Comparison of ENCODE assay signal across 8 mouse cellular contexts in genomic region chr8:46281536-46281935, GRCm38 (mm10). TPM values are rescaled to one million over a fixed set of nuclear protein-coding genes. Genes with fewer than 3 reads are reported as not detected.
DNase-seq lines count a peak whose midpoint lies in the region; ATAC-seq and TF ChIP-seq lines count a peak whose summit lies in the region.

No protein-coding gene starts in this region.

- peak; percentile 87 for DNase-seq in hindbrain, embryonic 11.5 days (ENCODE audit: low spot score)
- DNase-seq in adrenal gland, adult 8-10 months, result peak; percentile 20
- peak; percentile 48 for DNase-seq in embryo, embryonic 9.5 days (ENCODE audit: extremely low spot score)
- peak; percentile 34 to 78 for DNase-seq in left cerebral cortex, postnatal 10 days (ENCODE audit: extremely low spot score in 1 of 2, low spot score in 2 of 2)
- DNase-seq in thymus, adult 2 months, result peak; percentile 47

- no peak for TF ChIP-seq POLR2A in thymus, adult 2 months (IDR thresholded peaks at IDR 0.05; ENCODE audit: control insufficient read depth, extremely low read depth, insufficient read depth, low read length, poor library complexity)

- H3K9me3 ChIP-seq in hindbrain, embryonic 11.5 days (ENCODE audit: control insufficient read depth, low read length), result no peaks in the 10 kb centered on the region
- no peaks in the 10 kb centered on the region for H3K9me3 ChIP-seq in hindbrain, embryonic 16.5 days (ENCODE audit: control insufficient read depth, low read length)

- H3K4me2 ChIP-seq in hindbrain, embryonic 11.5 days (replicated peaks; ENCODE audit: low read depth, low read length), result no peak overlapping the region
- H3K4me2 ChIP-seq in hindbrain, embryonic 16.5 days (ENCODE audit: low read length), result no peak overlapping the region

- H3K4me3 ChIP-seq in hindbrain, embryonic 11.5 days (ENCODE audit: low read depth, low read length), result no peak overlapping the region
- no peak overlapping the region for H3K4me3 ChIP-seq in hindbrain, embryonic 16.5 days (ENCODE audit: low read length)
- no peak overlapping the region for H3K4me3 ChIP-seq in thymus, adult 2 months (ENCODE audit: control insufficient read depth, insufficient read depth, low read length)

- WGBS in hindbrain, embryonic 11.5 days, result 15% methylated on average over 13 of the region's 13 CpGs
- 8% methylated on average over 13 of the region's 13 CpGs for WGBS in hindbrain, embryonic 16.5 days
- WGBS in thymus, adult 2 months, result 11% methylated on average over 13 of the region's 13 CpGs

- no peak overlapping the region for H3K9ac ChIP-seq in hindbrain, embryonic 11.5 days (ENCODE audit: low read depth, low read length)
- H3K9ac ChIP-seq in hindbrain, embryonic 16.5 days (ENCODE audit: low read depth, low read length), result no peak overlapping the region

- H3K27me3 ChIP-seq in hindbrain, embryonic 11.5 days (ENCODE audit: control insufficient read depth, insufficient read depth, low read length), result no peaks in the 10 kb centered on the region
- H3K27me3 ChIP-seq in hindbrain, embryonic 16.5 days (replicated peaks; ENCODE audit: control insufficient read depth, insufficient read depth, low read length), result no peaks in the 10 kb centered on the region
- H3K27me3 ChIP-seq in thymus, adult 2 months (ENCODE audit: control insufficient read depth, insufficient read depth, low read length), result no peaks in the 10 kb centered on the region

- ATAC-seq in hindbrain, embryonic 11.5 days (ENCODE audit: low FRiP score), result no peak
- ATAC-seq in hindbrain, embryonic 16.5 days, result no peak
- ATAC-seq in hematopoietic stem cell, adult 5-6 weeks (replicated peaks in 1 of 2; ENCODE audit: insufficient read depth in 1 of 2, low FRiP score in 2 of 2, low TSS enrichment in 1 of 2, low read depth in 1 of 2, poor library complexity in 2 of 2, severe bottlenecking in 2 of 2), result peak; percentile 83 to 89
- 0 out of 2 replicates have a peak, but pooled peaks have one; percentile 33 for ATAC-seq in neutrophil, adult 5-6 weeks (ENCODE audit: extremely low read depth, insufficient number of reproducible peaks, low FRiP score, poor library complexity, severe bottlenecking)

- H3K4me1 ChIP-seq in hindbrain, embryonic 11.5 days (replicated peaks; ENCODE audit: control insufficient read depth, insufficient read depth, low read length), result no peaks in the 10 kb centered on the region
- H3K4me1 ChIP-seq in hindbrain, embryonic 16.5 days (ENCODE audit: control insufficient read depth, insufficient read depth, low read depth, low read length), result no peaks in the 10 kb centered on the region
- H3K4me1 ChIP-seq in thymus, adult 2 months (replicated peaks; ENCODE audit: control insufficient read depth, insufficient read depth, low read length), result no peaks in the 10 kb centered on the region

- H3K36me3 ChIP-seq in hindbrain, embryonic 11.5 days (ENCODE audit: control insufficient read depth, insufficient read depth, low read length), result no peaks in the 10 kb centered on the region
- no peaks in the 10 kb centered on the region for H3K36me3 ChIP-seq in hindbrain, embryonic 16.5 days (ENCODE audit: control insufficient read depth, insufficient read depth, low read length)
- no peaks in the 10 kb centered on the region for H3K36me3 ChIP-seq in thymus, adult 2 months (ENCODE audit: control insufficient read depth, insufficient read depth, low read length)

- intact Hi-C loops in left cerebral cortex, postnatal 10 days (cut with DNase I), result loop anchor here (1.0 kb wide), 1 partner anchor 39 kb away; no protein-coding TSS in a partner anchor

- peak; percentile 58; the same call in 1 of the 2 replicates for TF ChIP-seq CTCF in thymus, adult 2 months (IDR thresholded peaks at IDR 0.05; ENCODE audit: borderline replicate concordance, control insufficient read depth, extremely low read depth, insufficient read depth, low read length, poor library complexity)

- no peak overlapping the region for H3K27ac ChIP-seq in hindbrain, embryonic 11.5 days (ENCODE audit: low read depth, low read length)
- no peak overlapping the region for H3K27ac ChIP-seq in hindbrain, embryonic 16.5 days (ENCODE audit: low read depth, low read length)
- no peak overlapping the region for H3K27ac ChIP-seq in thymus, adult 2 months (ENCODE audit: control insufficient read depth, insufficient read depth, low read length)

RNA-seq across cellular contexts. Expression of gene Helt, which starts 12.9 kb away (rescaled TPM):
- 0.60 and 1.1 TPM in 2 replicates for polyA plus RNA-seq in hindbrain, embryonic 11.5 days (2014; fragmentation: Nextera tagmentation; extraction: Ambion mirVana)
- 1.0 TPM in 1 of 2 replicates, not detected in the other for polyA plus RNA-seq in hindbrain, embryonic 16.5 days (2015; fragmentation: Nextera tagmentation; extraction: Ambion mirVana)
- total RNA-seq in adrenal gland, adult 8-10 months (2022), result under 1 TPM in 1 of 4 experiments, not detected in 3; 0.49 TPM
- total RNA-seq in hematopoietic stem cell, adult 5-6 weeks (2017), result not detected in 2 replicates
- total RNA-seq in left cerebral cortex, postnatal 10 days (2021), result not detected
- not detected in 2 replicates for total RNA-seq in neutrophil, adult 5-6 weeks (2017)
- polyA plus RNA-seq in thymus, adult 2 months (2012; rRNA removed), result not detected in 2 replicates

Comparison
In these comparisons a context has a peak if more than half of its experiments do, and no peak if none do; other contexts are left out.
1. ATAC-seq: peak in hematopoietic stem cell, adult 5-6 weeks (2 of 2) and neutrophil, adult 5-6 weeks (single experiment); none in hindbrain, embryonic 11.5 days (single experiment) and hindbrain, embryonic 16.5 days (single experiment).
2. DNase-seq: peak in every context shown above with its lines; median percentile 87 in hindbrain, embryonic 11.5 days; 56 in left cerebral cortex, postnatal 10 days; 48 in embryo, embryonic 9.5 days; 47 in thymus, adult 2 months; 20 in adrenal gland, adult 8-10 months.